In genomic region chr17:46268026-46268720, GRCm38 (mm10) we compare ENCODE assay signal across 15 mouse cellular contexts. TPM values are rescaled to one million over a fixed set of nuclear protein-coding genes. Genes with fewer than 3 reads are reported as not detected.
DNase-seq lines count a peak whose midpoint lies in the region; ATAC-seq and TF ChIP-seq lines count a peak whose summit lies in the region.
"Had no signal": no experiment of that assay in that cellular context is flagged by ENCODE, and none has a peak within 500 bp of the region (broad histone marks: within the 10 kb centered on the region; RNA-seq: fewer than 3 reads in every experiment).

No protein-coding gene starts in this region.

- H3K79me2 ChIP-seq in heart, adult 2 months (replicated peaks; ENCODE audit: control insufficient read depth, insufficient read depth, low read length), result peaks cover 1% of the 10 kb centered on the region; the same call in 1 of the 2 replicates

- H3K9ac ChIP-seq in heart, adult 2 months (ENCODE audit: low read depth, low read length), result no peak overlapping the region
- H3K9ac ChIP-seq in neural tube, embryonic 12.5 days, result 0 out of 2 replicates have a peak overlapping the region, but pooled peaks have one; percentile 17
- H3K9ac ChIP-seq in neural tube, embryonic 15.5 days (replicated peaks), result no peak overlapping the region
- H3K9ac ChIP-seq in limb, embryonic 12.5 days (replicated peaks), result no peak overlapping the region
- H3K9ac ChIP-seq: kidney, embryonic 15.5 days; midbrain, embryonic 12.5 days had no signal

- DNase-seq in heart, adult 11 months, result peak; percentile 90
- DNase-seq in heart, adult 2 months, result no peak
- no peak for DNase-seq in embryo, embryonic 11 days
- DNase-seq: adrenal gland, postnatal 10 days; cerebellum, adult 8-10 months; lung, adult 18-20 months; thymus, postnatal 14 days had no signal

- ATAC-seq in neural tube, embryonic 12.5 days (ENCODE audit: low FRiP score, low read depth), result no peak
- no peak for ATAC-seq in neural tube, embryonic 15.5 days (ENCODE audit: low FRiP score)
- ATAC-seq in limb, embryonic 12.5 days (ENCODE audit: insufficient number of reproducible peaks, insufficient read depth, low FRiP score, low TSS enrichment, low read depth), result no peak
- ATAC-seq in activated CD4-positive, CD25-positive, alpha-beta regulatory T cell, adult 4 months, result no peak

- no peaks in the 10 kb centered on the region for H3K9me3 ChIP-seq in neural tube, embryonic 12.5 days
- H3K9me3 ChIP-seq in neural tube, embryonic 15.5 days (replicated peaks), result no peaks in the 10 kb centered on the region
- no peaks in the 10 kb centered on the region for H3K9me3 ChIP-seq in limb, embryonic 12.5 days
- H3K9me3 ChIP-seq: kidney, embryonic 15.5 days; midbrain, embryonic 12.5 days had no signal

- 63% methylated on average over 10 of the region's 10 CpGs for WGBS in heart, adult 2 months
- WGBS in neural tube, embryonic 12.5 days, result 78% methylated on average over 10 of the region's 10 CpGs
- WGBS in neural tube, embryonic 15.5 days, result 86% methylated on average over 10 of the region's 10 CpGs
- WGBS in limb, embryonic 12.5 days, result 74% methylated on average over 10 of the region's 10 CpGs

- H3K27ac ChIP-seq in heart, adult 2 months, result no peak overlapping the region
- H3K27ac ChIP-seq in neural tube, embryonic 12.5 days, result no peak overlapping the region
- H3K27ac ChIP-seq in neural tube, embryonic 15.5 days (replicated peaks), result no peak overlapping the region
- peak overlapping the region; percentile 46; the same call in 1 of the 2 replicates for H3K27ac ChIP-seq in limb, embryonic 12.5 days
- H3K27ac ChIP-seq: kidney, embryonic 15.5 days; macrophage; midbrain, embryonic 12.5 days had no signal

- H3K4me3 ChIP-seq in heart, adult 2 months, result no peak overlapping the region
- H3K4me3 ChIP-seq in neural tube, embryonic 12.5 days, result no peak overlapping the region
- H3K4me3 ChIP-seq in neural tube, embryonic 15.5 days (replicated peaks), result no peak overlapping the region
- H3K4me3 ChIP-seq in limb, embryonic 12.5 days (replicated peaks), result no peak overlapping the region
- H3K4me3 ChIP-seq: kidney, embryonic 15.5 days; layer of hippocampus, adult 2 months; midbrain, embryonic 12.5 days had no signal

- no peaks in the 10 kb centered on the region for H3K27me3 ChIP-seq in heart, adult 2 months (ENCODE audit: control insufficient read depth, insufficient read depth, low read length)
- no peaks in the 10 kb centered on the region for H3K27me3 ChIP-seq in neural tube, embryonic 12.5 days (replicated peaks)
- H3K27me3 ChIP-seq in neural tube, embryonic 15.5 days (replicated peaks), result no peaks in the 10 kb centered on the region
- no peaks in the 10 kb centered on the region for H3K27me3 ChIP-seq in limb, embryonic 12.5 days
- H3K27me3 ChIP-seq: kidney, embryonic 15.5 days; midbrain, embryonic 12.5 days had no signal

- no peak for TF ChIP-seq CTCF in heart, adult 2 months (IDR thresholded peaks at IDR 0.05)

- H3K36me3 ChIP-seq in heart, adult 2 months (ENCODE audit: control insufficient read depth, insufficient read depth, low read length), result peaks cover 4% of the 10 kb centered on the region
- peaks cover 63% of the 10 kb centered on the region for H3K36me3 ChIP-seq in neural tube, embryonic 12.5 days
- H3K36me3 ChIP-seq in neural tube, embryonic 15.5 days, result peaks cover 29% of the 10 kb centered on the region
- H3K36me3 ChIP-seq in limb, embryonic 12.5 days, result peaks cover 85% of the 10 kb centered on the region

- no peak for TF ChIP-seq POLR2A in heart, adult 2 months (IDR thresholded peaks at IDR 0.05; ENCODE audit: insufficient read depth, low read depth, low read length)

- no peak for TF ChIP-seq EP300 in heart, adult 2 months (IDR thresholded peaks at IDR 0.05; ENCODE audit: insufficient read depth, low read depth, low read length)

- intact Hi-C loops in heart, adult 2 months (cut with DNase I), result loop anchor here (5.0 kb wide), 1 partner anchor 114 kb away; the partner anchor contains the start of gene Zfp318

- peaks cover 14% of the 10 kb centered on the region for H3K4me1 ChIP-seq in heart, adult 2 months (ENCODE audit: control insufficient read depth, insufficient read depth, low read length)
- H3K4me1 ChIP-seq in neural tube, embryonic 12.5 days, result no peaks in the 10 kb centered on the region
- H3K4me1 ChIP-seq in neural tube, embryonic 15.5 days, result 0 out of 2 replicates have a peak, but pooled peaks cover 3% of the 10 kb centered on the region
- peaks cover 7% of the 10 kb centered on the region; the same call in 1 of the 2 replicates for H3K4me1 ChIP-seq in limb, embryonic 12.5 days (replicated peaks)
- H3K4me1 ChIP-seq: midbrain, embryonic 12.5 days had no signal

- H3K4me2 ChIP-seq in neural tube, embryonic 12.5 days (replicated peaks), result no peak overlapping the region
- no peak overlapping the region for H3K4me2 ChIP-seq in neural tube, embryonic 15.5 days
- H3K4me2 ChIP-seq in limb, embryonic 12.5 days, result no peak overlapping the region
- H3K4me2 ChIP-seq: kidney, embryonic 15.5 days; midbrain, embryonic 12.5 days had no signal

RNA-seq across cellular contexts. Expression of gene Tjap1, which starts 14.7 kb away (rescaled TPM):
- 10 to 100 TPM; 28.3 to 34.7 TPM for total RNA-seq in heart, adult 2 months (2021)
- polyA plus RNA-seq in heart, adult 2 months (2012; rRNA removed), result 35.8 and 39.1 TPM in 2 replicates
- 48.0 and 50.2 TPM in 2 replicates for polyA plus RNA-seq in neural tube, embryonic 12.5 days (2016; fragmentation: Nextera tagmentation; extraction: Ambion mirVana)
- polyA plus RNA-seq in neural tube, embryonic 15.5 days (2015; fragmentation: Nextera tagmentation; extraction: Ambion mirVana), result 28.6 and 32.6 TPM in 2 replicates
- 59.9 and 62.8 TPM in 2 replicates for polyA plus RNA-seq in limb, embryonic 12.5 days (2016; fragmentation: Nextera tagmentation; extraction: Ambion mirVana)
- polyA plus RNA-seq in activated CD4-positive, CD25-positive, alpha-beta regulatory T cell, adult 4 months (2017; shearing (Covaris generic)), result 10 to 100 TPM; 22.5 to 24.1 TPM

RNA-seq across cellular contexts. Expression of gene Lrrc73, which starts 14.8 kb away (rescaled TPM):
- under 1 TPM; 0.21 to 0.34 TPM for total RNA-seq in heart, adult 2 months (2021)
- 0.59 and 0.70 TPM in 2 replicates for polyA plus RNA-seq in heart, adult 2 months (2012; rRNA removed)
- 3.4 and 3.6 TPM in 2 replicates for polyA plus RNA-seq in neural tube, embryonic 12.5 days (2016; fragmentation: Nextera tagmentation; extraction: Ambion mirVana)
- 13.1 and 15.0 TPM in 2 replicates for polyA plus RNA-seq in neural tube, embryonic 15.5 days (2015; fragmentation: Nextera tagmentation; extraction: Ambion mirVana)
- 0.60 and 0.65 TPM in 2 replicates for polyA plus RNA-seq in limb, embryonic 12.5 days (2016; fragmentation: Nextera tagmentation; extraction: Ambion mirVana)
- under 1 TPM in 1 of 2 experiments, not detected in 1; 0.42 TPM for polyA plus RNA-seq in activated CD4-positive, CD25-positive, alpha-beta regulatory T cell, adult 4 months (2017; shearing (Covaris generic))
- polyA plus RNA-seq: macrophage had no signal

RNA-seq across cellular contexts. Expression of gene Yipf3, which starts 20.3 kb away (rescaled TPM):
- total RNA-seq in heart, adult 2 months (2021), result 10 to 100 TPM; 72.4 to 82.8 TPM
- 136 and 142 TPM in 2 replicates for polyA plus RNA-seq in heart, adult 2 months (2012; rRNA removed)
- 73.9 and 76.7 TPM in 2 replicates for polyA plus RNA-seq in neural tube, embryonic 12.5 days (2016; fragmentation: Nextera tagmentation; extraction: Ambion mirVana)
- polyA plus RNA-seq in neural tube, embryonic 15.5 days (2015; fragmentation: Nextera tagmentation; extraction: Ambion mirVana), result 87.8 and 97.8 TPM in 2 replicates
- 65.6 and 73.5 TPM in 2 replicates for polyA plus RNA-seq in limb, embryonic 12.5 days (2016; fragmentation: Nextera tagmentation; extraction: Ambion mirVana)
- 10 to 100 TPM; 56.0 to 56.2 TPM for polyA plus RNA-seq in activated CD4-positive, CD25-positive, alpha-beta regulatory T cell, adult 4 months (2017; shearing (Covaris generic))

RNA-seq across cellular contexts. Expression of gene Polr1c, which starts 20.3 kb away (rescaled TPM):
- total RNA-seq in heart, adult 2 months (2021), result 10 to 100 TPM; 20.2 to 24.7 TPM
- polyA plus RNA-seq in heart, adult 2 months (2012; rRNA removed), result 19.1 and 25.8 TPM in 2 replicates
- polyA plus RNA-seq in neural tube, embryonic 12.5 days (2016; fragmentation: Nextera tagmentation; extraction: Ambion mirVana), result 85.3 and 87.0 TPM in 2 replicates
- polyA plus RNA-seq in neural tube, embryonic 15.5 days (2015; fragmentation: Nextera tagmentation; extraction: Ambion mirVana), result 73.7 and 76.4 TPM in 2 replicates
- polyA plus RNA-seq in limb, embryonic 12.5 days (2016; fragmentation: Nextera tagmentation; extraction: Ambion mirVana), result 109 and 111 TPM in 2 replicates
- polyA plus RNA-seq in activated CD4-positive, CD25-positive, alpha-beta regulatory T cell, adult 4 months (2017; shearing (Covaris generic)), result 100 to 1,000 TPM in 1 of 2 experiments, 10 to 100 TPM in 1; 86.1 to 118 TPM

RNA-seq across cellular contexts. Expression of gene Dlk2, which starts 29.0 kb away (rescaled TPM):
- under 1 TPM; 0.23 to 0.39 TPM for total RNA-seq in heart, adult 2 months (2021)
- polyA plus RNA-seq in heart, adult 2 months (2012; rRNA removed), result 0.35 and 0.74 TPM in 2 replicates
- 3.4 and 3.9 TPM in 2 replicates for polyA plus RNA-seq in neural tube, embryonic 12.5 days (2016; fragmentation: Nextera tagmentation; extraction: Ambion mirVana)
- polyA plus RNA-seq in neural tube, embryonic 15.5 days (2015; fragmentation: Nextera tagmentation; extraction: Ambion mirVana), result 24.7 and 27.4 TPM in 2 replicates
- 3.8 and 4.8 TPM in 2 replicates for polyA plus RNA-seq in limb, embryonic 12.5 days (2016; fragmentation: Nextera tagmentation; extraction: Ambion mirVana)
- not detected for polyA plus RNA-seq in activated CD4-positive, CD25-positive, alpha-beta regulatory T cell, adult 4 months (2017; shearing (Covaris generic))
- polyA plus RNA-seq: macrophage had no signal
